Mouse (Mus musculus): Measurements from ENCODE around the gene Yju2.
A peak's percentile ranks its signal among the peaks of the same experiment; 100 is the strongest.

DNA sequence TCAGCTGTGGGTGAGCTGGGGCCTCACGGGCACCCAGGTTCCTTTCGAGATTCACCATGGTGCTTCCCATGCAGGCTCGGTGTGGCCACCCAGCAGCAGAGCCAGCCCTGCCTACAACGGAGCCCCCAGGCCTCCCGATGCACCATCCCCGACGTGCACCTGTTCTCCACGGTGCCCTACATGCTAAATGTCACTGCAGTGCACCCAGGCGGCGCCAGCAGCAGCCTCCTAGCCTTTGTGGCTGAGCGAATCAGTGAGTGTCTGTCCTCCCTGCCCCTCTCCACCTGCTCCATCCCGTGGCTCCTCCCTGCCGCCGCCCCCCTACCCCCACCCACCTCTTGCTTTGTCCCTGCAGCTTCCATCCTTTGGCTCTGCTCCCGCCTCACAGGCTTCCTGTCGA lies 4.7 kb upstream of the Yju2 start:
- TF ChIP-seq CTCF (conservative IDR thresholded peaks at IDR 0.05 in 1 of 2, IDR thresholded peaks at IDR 0.05 in 1 of 2; ENCODE audit: low read depth in 2 of 2, low read length in 2 of 2) (peak in 1 of 2 experiments; percentile 46; a peak in 2 of 4 replicates), NELFE (IDR thresholded peaks at IDR 0.05; ENCODE audit: low read depth, low read length) (peak; percentile 51), KAT2A (IDR thresholded peaks at IDR 0.05; ENCODE audit: insufficient replicate concordance, low read length) (no peak), UBTF (IDR thresholded peaks at IDR 0.05; ENCODE audit: low read depth, low read length) (peak; percentile 88; the same call in 1 of the 2 replicates), RAD21 (IDR thresholded peaks at IDR 0.05; ENCODE audit: low read depth, low read length) (peak; percentile 30), HCFC1 (IDR thresholded peaks at IDR 0.05; ENCODE audit: low read depth, low read length) (no peak), USF1 (IDR thresholded peaks at IDR 0.05; ENCODE audit: low read depth, low read length) (no peak), POLR2A (IDR thresholded peaks at IDR 0.05; ENCODE audit: low read depth, low read length) (peak; percentile 72), MAX (IDR thresholded peaks at IDR 0.05; ENCODE audit: low read length) (peak; percentile 53; the same call in 1 of the 2 replicates), EP300 (IDR thresholded peaks at IDR 0.05; ENCODE audit: low read length) (no peak), TCF12 (IDR thresholded peaks at IDR 0.05; ENCODE audit: low read depth, low read length) (peak; percentile 57; the same call in 1 of the 2 replicates), CHD1 (IDR thresholded peaks at IDR 0.05; ENCODE audit: low read depth, low read length) (no peak; the same call in 1 of the 2 replicates), MYC (IDR thresholded peaks at IDR 0.05; ENCODE audit: low read depth, low read length) (0 out of 2 replicates have a peak, but pooled peaks have one; percentile 26), NRF1 (IDR thresholded peaks at IDR 0.05; ENCODE audit: low read depth, low read length) (no peak)
